Mouse (Mus musculus): ENCODE data around the gene BC028528.

DNA sequence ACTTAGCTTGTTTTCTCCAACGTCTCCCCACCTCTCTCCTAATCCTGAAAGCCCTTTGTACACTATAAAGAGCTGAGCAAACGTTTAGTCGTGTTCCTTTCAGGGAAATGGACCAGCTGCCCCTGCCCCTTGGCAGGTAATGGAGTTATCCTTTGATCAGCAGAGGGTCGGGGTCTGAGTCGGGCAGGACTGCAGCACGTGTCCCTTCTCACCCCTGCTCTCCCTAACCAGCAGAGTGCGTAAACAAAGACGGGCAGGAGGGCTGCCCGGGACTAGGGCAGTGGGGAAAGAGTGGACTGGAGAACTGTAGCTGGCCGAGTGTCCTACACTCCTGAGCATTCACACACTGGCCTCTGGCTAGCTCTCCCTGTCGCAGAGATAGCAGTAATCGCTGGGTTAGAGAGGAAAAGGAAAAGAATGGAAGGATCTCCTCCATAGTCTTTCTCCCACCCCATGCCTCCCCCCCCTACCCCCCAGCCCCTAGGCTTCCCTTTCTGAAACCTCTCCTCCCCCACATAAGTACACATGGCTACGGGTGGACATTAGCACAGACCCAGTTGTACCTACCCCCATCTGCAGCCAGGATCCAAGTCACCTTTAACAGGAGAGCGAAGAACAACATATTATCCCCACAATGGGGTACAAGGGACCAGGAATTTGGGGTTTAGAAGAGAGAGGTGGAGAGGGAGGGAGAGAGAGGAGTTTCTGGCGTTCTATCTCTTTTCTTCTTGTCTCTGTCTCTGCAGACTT is 12.1 kb upstream of the BC028528 start:
- TF ChIP-seq CTCF (IDR thresholded peaks at IDR 0.05; ENCODE audit: low read depth, low read length) (no peak), POLR2A (IDR thresholded peaks at IDR 0.05; ENCODE audit: borderline replicate concordance, low read depth, low read length) (no peak)

Measured in bone marrow macrophage, adult 2 months (primary cell).